Mouse (Mus musculus): Measurements from ENCODE around the gene Vopp1. TPM values are rescaled to one million over a fixed set of nuclear protein-coding genes. Genes with fewer than 3 reads are reported as not detected.
"Not testable (repeated sequence)": the region's sequence is repeated elsewhere in the genome, so short reads cannot be mapped to it uniquely, and the experiment has no call there.

Gene Vopp1
- polyA plus RNA-seq, 1 experiment: 52.2 TPM

- TF ChIP-seq POLR2A (IDR thresholded peaks at IDR 0.05; ENCODE audit: low read depth, low read length): no peak
- TF ChIP-seq CTCF (IDR thresholded peaks at IDR 0.05; ENCODE audit: borderline replicate concordance, insufficient read depth, low read length): no peak
- Histone ChIP-seq H3K4me3 (ENCODE audit: insufficient read depth, low read length) (no peak overlapping the region), H3K27ac (ENCODE audit: insufficient read depth, low read length) (no peak overlapping the region), H3K4me1 (ENCODE audit: control insufficient read depth, insufficient read depth, low read length) (peaks cover 7% of the 10 kb centered on the region)
These were observed 10.5 kb downstream of the Vopp1 start for GRCm38 (mm10) chr6:57814436-57814940.

- Histone ChIP-seq H3K27ac (ENCODE audit: insufficient read depth, low read length) (peak overlapping the region; percentile 54; the same call in 1 of the 2 replicates), H3K4me3 (ENCODE audit: insufficient read depth, low read length) (no peak overlapping the region), H3K4me1 (ENCODE audit: control insufficient read depth, insufficient read depth, low read length) (peaks cover 7% of the 10 kb centered on the region)
- TF ChIP-seq CTCF (IDR thresholded peaks at IDR 0.05; ENCODE audit: borderline replicate concordance, insufficient read depth, low read length) (no peak), POLR2A (IDR thresholded peaks at IDR 0.05; ENCODE audit: low read depth, low read length) (no peak)
These were observed 12.9 kb downstream of the Vopp1 start for GRCm38 (mm10) chr6:57811748-57812730.

- no peak overlapping the region for H3K4me3 ChIP-seq (ENCODE audit: insufficient read depth, low read length)
- TF ChIP-seq CTCF (IDR thresholded peaks at IDR 0.05; ENCODE audit: borderline replicate concordance, insufficient read depth, low read length) (no peak), POLR2A (IDR thresholded peaks at IDR 0.05; ENCODE audit: low read depth, low read length) (no peak)
- no peaks in the 10 kb centered on the region for H3K4me1 ChIP-seq (ENCODE audit: control insufficient read depth, insufficient read depth, low read length)
- no peak overlapping the region for H3K27ac ChIP-seq (ENCODE audit: insufficient read depth, low read length)
These were observed 19.5 kb downstream of the Vopp1 start for GRCm38 (mm10) chr6:57805218-57806069.

- no peak overlapping the region for H3K27ac ChIP-seq (ENCODE audit: insufficient read depth, low read length)
- H3K4me3 ChIP-seq (ENCODE audit: insufficient read depth, low read length): no peak overlapping the region
- TF ChIP-seq POLR2A (IDR thresholded peaks at IDR 0.05; ENCODE audit: low read depth, low read length) (no peak), CTCF (IDR thresholded peaks at IDR 0.05; ENCODE audit: borderline replicate concordance, insufficient read depth, low read length) (no peak)
- H3K4me1 ChIP-seq (ENCODE audit: control insufficient read depth, insufficient read depth, low read length): no peaks in the 10 kb centered on the region
These were observed 21.8 kb downstream of the Vopp1 start for GRCm38 (mm10) chr6:57803130-57803529.

DNA sequence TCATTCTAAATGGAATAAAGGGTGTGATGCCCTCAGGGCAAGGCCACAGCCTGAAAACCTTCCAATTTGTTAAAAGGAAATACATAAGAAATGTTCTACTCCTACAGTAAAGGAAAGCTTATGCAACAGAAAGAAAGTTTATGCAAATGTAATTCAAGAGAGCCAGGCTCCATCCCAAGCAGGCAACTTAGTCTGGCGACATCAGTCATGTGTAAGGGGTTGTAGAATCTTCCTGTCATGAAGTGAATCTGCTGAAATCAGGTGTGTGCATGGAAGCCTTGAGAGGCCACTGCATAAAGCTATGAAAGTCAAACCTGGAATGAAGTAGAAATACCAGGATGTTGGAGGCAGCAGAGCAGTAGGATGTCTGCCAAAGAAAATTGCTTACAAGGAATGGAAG, 26.0 kb downstream of the Vopp1 start:
- Histone ChIP-seq H3K4me1 (ENCODE audit: control insufficient read depth, insufficient read depth, low read length) (no peaks in the 10 kb centered on the region), H3K27ac (ENCODE audit: insufficient read depth, low read length) (peak overlapping the region; percentile 57), H3K4me3 (ENCODE audit: insufficient read depth, low read length) (no peak overlapping the region)
- TF ChIP-seq POLR2A (IDR thresholded peaks at IDR 0.05; ENCODE audit: low read depth, low read length) (no peak), CTCF (IDR thresholded peaks at IDR 0.05; ENCODE audit: borderline replicate concordance, insufficient read depth, low read length) (no peak)

- no peak overlapping the region for H3K4me3 ChIP-seq (ENCODE audit: insufficient read depth, low read length)
- TF ChIP-seq POLR2A (IDR thresholded peaks at IDR 0.05; ENCODE audit: low read depth, low read length): no peak
- TF ChIP-seq CTCF (IDR thresholded peaks at IDR 0.05; ENCODE audit: borderline replicate concordance, insufficient read depth, low read length): no peak
- no peaks in the 10 kb centered on the region for H3K4me1 ChIP-seq (ENCODE audit: control insufficient read depth, insufficient read depth, low read length)
- H3K27ac ChIP-seq (ENCODE audit: insufficient read depth, low read length): no peak overlapping the region
These were observed 28.0 kb downstream of the Vopp1 start for GRCm38 (mm10) chr6:57796853-57797423.

DNA sequence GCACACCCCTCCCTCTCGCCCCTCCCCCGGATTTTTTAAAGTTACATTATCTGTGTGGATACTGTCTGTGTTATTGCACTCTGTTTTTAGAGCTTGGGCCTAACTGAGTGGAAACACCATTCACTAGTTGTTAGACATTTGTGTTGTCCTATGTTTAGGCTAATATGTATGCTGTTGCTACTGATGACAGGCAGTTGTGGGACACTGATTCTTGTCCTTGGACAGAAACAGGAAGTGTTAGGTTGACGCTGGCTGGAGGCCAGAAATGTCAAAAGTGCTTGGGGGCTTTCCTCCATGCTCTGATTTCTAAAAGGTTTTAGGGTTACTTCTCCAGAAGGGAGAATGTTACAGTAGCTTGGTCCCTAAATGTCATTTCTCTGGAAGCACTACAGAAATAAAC, 29.1 kb downstream of the Vopp1 start:
- TF ChIP-seq POLR2A (IDR thresholded peaks at IDR 0.05; ENCODE audit: low read depth, low read length) (no peak), CTCF (IDR thresholded peaks at IDR 0.05; ENCODE audit: borderline replicate concordance, insufficient read depth, low read length) (no peak)
- Histone ChIP-seq H3K27ac (ENCODE audit: insufficient read depth, low read length) (no peak overlapping the region), H3K4me3 (ENCODE audit: insufficient read depth, low read length) (no peak overlapping the region), H3K4me1 (ENCODE audit: control insufficient read depth, insufficient read depth, low read length) (no peaks in the 10 kb centered on the region)

DNA sequence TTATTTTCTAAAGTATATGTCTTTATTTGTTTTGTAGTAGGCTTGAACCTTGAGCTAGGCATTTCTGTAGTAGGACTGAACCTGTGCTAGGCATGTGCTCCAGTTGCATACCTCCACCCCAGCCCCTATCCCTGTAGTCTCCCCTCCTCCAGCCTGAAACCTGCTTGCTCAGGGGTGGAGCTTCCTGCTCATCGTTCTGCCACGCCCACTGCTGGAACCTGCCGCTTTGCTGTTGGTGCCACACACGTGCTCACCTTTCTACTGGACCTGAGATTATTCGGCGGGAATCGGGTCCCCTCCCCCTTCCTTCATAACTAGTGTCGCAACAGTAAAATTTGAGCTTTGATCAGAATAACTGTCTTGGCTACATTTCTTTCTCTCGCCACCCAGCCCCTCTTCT, 32.1 kb downstream of the Vopp1 start:
- not testable (repeated sequence) for H3K4me3 ChIP-seq (ENCODE audit: insufficient read depth, low read length); H3K4me1 ChIP-seq (ENCODE audit: control insufficient read depth, insufficient read depth, low read length); H3K27ac ChIP-seq (ENCODE audit: insufficient read depth, low read length)

DNA sequence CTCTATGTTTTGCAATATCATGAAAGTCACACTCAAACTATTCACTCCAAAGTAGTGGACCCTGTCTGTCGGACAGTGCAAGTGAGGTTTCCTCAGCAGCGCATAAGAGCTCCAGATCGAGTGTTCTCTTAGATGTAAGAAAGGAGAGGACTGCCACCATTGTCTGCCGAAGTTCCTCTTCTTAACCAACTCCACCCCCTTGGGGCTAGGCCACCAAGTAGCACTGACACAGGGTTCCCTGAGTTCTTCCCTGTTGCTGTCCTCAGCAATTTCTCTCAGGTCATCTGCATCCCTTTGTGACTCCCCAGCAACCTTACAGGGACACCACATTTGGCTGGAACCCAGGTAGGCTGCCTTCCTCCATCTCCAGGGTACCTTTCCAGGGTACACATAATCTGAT, 34.4 kb downstream of the Vopp1 start:
- no peak overlapping the region for H3K4me3 ChIP-seq (ENCODE audit: insufficient read depth, low read length)
- TF ChIP-seq CTCF (IDR thresholded peaks at IDR 0.05; ENCODE audit: borderline replicate concordance, insufficient read depth, low read length) (no peak), POLR2A (IDR thresholded peaks at IDR 0.05; ENCODE audit: low read depth, low read length) (no peak)
- no peaks in the 10 kb centered on the region for H3K4me1 ChIP-seq (ENCODE audit: control insufficient read depth, insufficient read depth, low read length)
- H3K27ac ChIP-seq (ENCODE audit: insufficient read depth, low read length): no peak overlapping the region
